Mouse (Mus musculus) hematopoietic stem cell, adult 5-6 weeks (primary cell): ENCODE results near the gene Sf3b5. TPM values are rescaled to one million over a fixed set of nuclear protein-coding genes. Genes with fewer than 3 reads are reported as not detected.

ENCODE experiments used
- ATAC-seq, 2 experiments: fragments of 125-278 bp in 1 of 2; replicated peaks in 1 of 2; 2 replicates each; pipeline ENCODE4 v1.8.0; 2016 to 2017; ENCODE audit warnings: inconsistent platforms in 2 of 2, mild to moderate bottlenecking in 2 of 2, moderate number of reproducible peaks in 2 of 2, low read depth in 1 of 2, moderate TSS enrichment in 1 of 2; ENCODE audit not compliant: low FRiP score in 2 of 2, poor library complexity in 2 of 2, severe bottlenecking in 2 of 2, insufficient read depth in 1 of 2, low TSS enrichment in 1 of 2
- total RNA-seq: library from RNA; stranded (forward); fragments of 172-1452, 232-1000 nt; gene quantifications from 2 replicates; pipeline ENCODE4 v1.2.3, GENCODE M21; 2017

The Sf3b5 gene
- total RNA-seq, 1 experiment from 2014 or later: 14.0 TPM

GRCm38 (mm10) chr10:13047816-13048215 lies 42.7 kb downstream of the Sf3b5 start:
- no peak for ATAC-seq

- no peak for ATAC-seq
Observed at GRCm38 (mm10) chr10:13056863-13057381, 51.8 kb downstream of the Sf3b5 start.

Other genes starting within 250 kb of the Sf3b5 start
- gene Utrn, start 136.0 kb upstream of the Sf3b5 start, total RNA-seq: 63.7 and 83.5 TPM in 2 replicates
- gene Stx11, start 41.0 kb upstream of the Sf3b5 start, total RNA-seq: 5.4 and 5.8 TPM in 2 replicates
- 1.7 TPM in 1 of 2 replicates, not detected in the other for gene Plagl1, start 55.2 kb downstream of the Sf3b5 start, total RNA-seq
- gene Zc2hc1b, start 172.7 kb downstream of the Sf3b5 start, total RNA-seq: not detected in 2 replicates
- 45.2 and 49.2 TPM in 2 replicates for gene Ltv1, start 187.8 kb downstream of the Sf3b5 start, total RNA-seq